Mouse (Mus musculus): Measurements from ENCODE around the gene Vkorc1. TPM values are rescaled to one million over a fixed set of nuclear protein-coding genes. Genes with fewer than 3 reads are reported as not detected.
"Not testable (repeated sequence)": the region's sequence is repeated elsewhere in the genome, so short reads cannot be mapped to it uniquely, and the experiment has no call there.

Gene Vkorc1
- polyA plus RNA-seq, 1 experiment from 2014 or later: 108 TPM

GRCm38 (mm10) chr7:127907939-127908338, 12.5 kb upstream of the Vkorc1 start:
- no peak for DNase-seq (ENCODE audit: low spot score)
- H3K27me3 ChIP-seq (replicated peaks; ENCODE audit: control insufficient read depth, insufficient read depth, low read length): no peaks in the 10 kb centered on the region
- peaks cover 11% of the 10 kb centered on the region for H3K4me1 ChIP-seq (replicated peaks; ENCODE audit: control insufficient read depth, insufficient read depth, low read length)
- ATAC-seq (replicated peaks; ENCODE audit: low FRiP score): no peak
- 91% methylated on average over 12 of the region's 12 CpGs for WGBS
- no peaks in the 10 kb centered on the region for H3K9me3 ChIP-seq (ENCODE audit: control insufficient read depth, low read length)
- H3K9ac ChIP-seq (ENCODE audit: low read depth, low read length): no peak overlapping the region
- no peak overlapping the region for H3K4me3 ChIP-seq (ENCODE audit: low read depth, low read length)
- no peak overlapping the region for H3K27ac ChIP-seq (ENCODE audit: low read depth, low read length)
- peaks cover 44% of the 10 kb centered on the region for H3K36me3 ChIP-seq (ENCODE audit: control insufficient read depth, insufficient read depth, low read length)
- H3K4me2 ChIP-seq: no peak overlapping the region

GRCm38 (mm10) chr7:127903971-127904796, 8.8 kb upstream of the Vkorc1 start, which contains the start of gene Bckdk:
Gene Bckdk (plus strand): TSS chr7:127904082.
- H3K4me3 ChIP-seq (ENCODE audit: low read depth, low read length): peak within 1 kb of the TSS; percentile 86
- DNase-seq (ENCODE audit: low spot score) (peak; percentile 83), ATAC-seq (replicated peaks; ENCODE audit: low FRiP score) (peak; percentile 86)
- peak within 1 kb of the TSS; percentile 96 for H3K9ac ChIP-seq (ENCODE audit: low read depth, low read length)
- no peaks in the 10 kb centered on the region for H3K9me3 ChIP-seq (ENCODE audit: control insufficient read depth, low read length)
- H3K36me3 ChIP-seq (ENCODE audit: control insufficient read depth, insufficient read depth, low read length): peaks cover 37% of the 10 kb centered on the region
- peaks cover 25% of the 10 kb centered on the region for H3K4me1 ChIP-seq (replicated peaks; ENCODE audit: control insufficient read depth, insufficient read depth, low read length)
- no peaks in the 10 kb centered on the region for H3K27me3 ChIP-seq (replicated peaks; ENCODE audit: control insufficient read depth, insufficient read depth, low read length)
- WGBS: 8% methylated on average over 38 of the region's 38 CpGs
- peak within 1 kb of the TSS; percentile 83 for H3K27ac ChIP-seq (ENCODE audit: low read depth, low read length)
- H3K4me2 ChIP-seq: peak within 1 kb of the TSS; percentile 97

GRCm38 (mm10) chr7:127901772-127902171, 6.4 kb upstream of the Vkorc1 start:
- Histone ChIP-seq H3K4me1 (replicated peaks; ENCODE audit: control insufficient read depth, insufficient read depth, low read length) (peaks cover 29% of the 10 kb centered on the region), H3K9ac (ENCODE audit: low read depth, low read length) (no peak overlapping the region), H3K36me3 (ENCODE audit: control insufficient read depth, insufficient read depth, low read length) (peaks cover 14% of the 10 kb centered on the region), H3K27ac (ENCODE audit: low read depth, low read length) (no peak overlapping the region), H3K9me3 (ENCODE audit: control insufficient read depth, low read length) (no peaks in the 10 kb centered on the region), H3K4me3 (ENCODE audit: low read depth, low read length) (no peak overlapping the region), H3K4me2 (no peak overlapping the region), H3K27me3 (replicated peaks; ENCODE audit: control insufficient read depth, insufficient read depth, low read length) (no peaks in the 10 kb centered on the region)
- WGBS: 49% methylated on average over 2 of the region's 2 CpGs
- DNase-seq (ENCODE audit: low spot score) (no peak), ATAC-seq (replicated peaks; ENCODE audit: low FRiP score) (no peak)

- Histone ChIP-seq H3K9me3 (ENCODE audit: control insufficient read depth, low read length) (no peaks in the 10 kb centered on the region), H3K4me3 (ENCODE audit: low read depth, low read length) (no peak overlapping the region), H3K27me3 (replicated peaks; ENCODE audit: control insufficient read depth, insufficient read depth, low read length) (no peaks in the 10 kb centered on the region), H3K4me1 (replicated peaks; ENCODE audit: control insufficient read depth, insufficient read depth, low read length) (peaks cover 29% of the 10 kb centered on the region), H3K4me2 (peak overlapping the region; percentile 46), H3K27ac (ENCODE audit: low read depth, low read length) (peak overlapping the region; percentile 62), H3K9ac (ENCODE audit: low read depth, low read length) (0 out of 2 replicates have a peak overlapping the region, but pooled peaks have one; percentile 3), H3K36me3 (ENCODE audit: control insufficient read depth, insufficient read depth, low read length) (no peaks in the 10 kb centered on the region; the same call in 1 of the 2 replicates)
- WGBS: 16% methylated on average over 7 of the region's 7 CpGs
- ATAC-seq (replicated peaks; ENCODE audit: low FRiP score): no peak
- DNase-seq (ENCODE audit: low spot score): no peak
Measured at GRCm38 (mm10) chr7:127899997-127900396, 4.6 kb upstream of the Vkorc1 start.

- Histone ChIP-seq H3K4me2 (peak overlapping the region; percentile 46), H3K36me3 (ENCODE audit: control insufficient read depth, insufficient read depth, low read length) (no peaks in the 10 kb centered on the region; the same call in 1 of the 2 replicates), H3K27me3 (replicated peaks; ENCODE audit: control insufficient read depth, insufficient read depth, low read length) (no peaks in the 10 kb centered on the region), H3K4me3 (ENCODE audit: low read depth, low read length) (no peak overlapping the region), H3K9me3 (ENCODE audit: control insufficient read depth, low read length) (no peaks in the 10 kb centered on the region), H3K27ac (ENCODE audit: low read depth, low read length) (peak overlapping the region; percentile 62; the same call in 1 of the 2 replicates), H3K9ac (ENCODE audit: low read depth, low read length) (no peak overlapping the region), H3K4me1 (replicated peaks; ENCODE audit: control insufficient read depth, insufficient read depth, low read length) (peaks cover 28% of the 10 kb centered on the region)
- WGBS: 29% methylated on average over 10 of the region's 10 CpGs
- ATAC-seq (replicated peaks; ENCODE audit: low FRiP score) (peak; percentile 42), DNase-seq (ENCODE audit: low spot score) (no peak)
Measured at GRCm38 (mm10) chr7:127898179-127898956, 3.0 kb upstream of the Vkorc1 start.

GRCm38 (mm10) chr7:127897542-127897941, 2.1 kb upstream of the Vkorc1 start:
- Histone ChIP-seq H3K27ac (ENCODE audit: low read depth, low read length) (no peak overlapping the region), H3K4me2 (no peak overlapping the region), H3K27me3 (replicated peaks; ENCODE audit: control insufficient read depth, insufficient read depth, low read length) (no peaks in the 10 kb centered on the region), H3K4me1 (replicated peaks; ENCODE audit: control insufficient read depth, insufficient read depth, low read length) (peaks cover 28% of the 10 kb centered on the region), H3K9ac (ENCODE audit: low read depth, low read length) (no peak overlapping the region), H3K36me3 (ENCODE audit: control insufficient read depth, insufficient read depth, low read length) (peaks cover 5% of the 10 kb centered on the region; the same call in 1 of the 2 replicates), H3K4me3 (ENCODE audit: low read depth, low read length) (no peak overlapping the region), H3K9me3 (ENCODE audit: control insufficient read depth, low read length) (no peaks in the 10 kb centered on the region)
- DNase-seq (ENCODE audit: low spot score) (no peak), ATAC-seq (replicated peaks; ENCODE audit: low FRiP score) (no peak)
- 79% methylated on average over 7 of the region's 7 CpGs for WGBS

- Histone ChIP-seq H3K4me1 (replicated peaks; ENCODE audit: control insufficient read depth, insufficient read depth, low read length) (peaks cover 25% of the 10 kb centered on the region), H3K9me3 (ENCODE audit: control insufficient read depth, low read length) (no peaks in the 10 kb centered on the region), H3K27ac (ENCODE audit: low read depth, low read length) (no peak overlapping the region), H3K4me2 (no peak overlapping the region), H3K9ac (ENCODE audit: low read depth, low read length) (no peak overlapping the region), H3K36me3 (ENCODE audit: control insufficient read depth, insufficient read depth, low read length) (peaks cover 5% of the 10 kb centered on the region; the same call in 1 of the 2 replicates), H3K4me3 (ENCODE audit: low read depth, low read length) (no peak overlapping the region), H3K27me3 (replicated peaks; ENCODE audit: control insufficient read depth, insufficient read depth, low read length) (no peaks in the 10 kb centered on the region)
- no peak for ATAC-seq (replicated peaks; ENCODE audit: low FRiP score)
- WGBS: 53% methylated on average over 13 of the region's 13 CpGs
- DNase-seq (ENCODE audit: low spot score): no peak
Measured at GRCm38 (mm10) chr7:127896384-127896783, 967 bp upstream of the Vkorc1 start.

- H3K9me3 ChIP-seq (ENCODE audit: control insufficient read depth, low read length); ATAC-seq (replicated peaks; ENCODE audit: low FRiP score); H3K27me3 ChIP-seq (replicated peaks; ENCODE audit: control insufficient read depth, insufficient read depth, low read length); H3K9ac ChIP-seq (ENCODE audit: low read depth, low read length); DNase-seq (ENCODE audit: low spot score); H3K36me3 ChIP-seq (ENCODE audit: control insufficient read depth, insufficient read depth, low read length): not testable (repeated sequence)
- Histone ChIP-seq H3K4me2 (peak overlapping the region; percentile 92), H3K4me1 (replicated peaks; ENCODE audit: control insufficient read depth, insufficient read depth, low read length) (peaks cover 25% of the 10 kb centered on the region), H3K4me3 (ENCODE audit: low read depth, low read length) (peak overlapping the region; percentile 14; the same call in 1 of the 2 replicates), H3K27ac (ENCODE audit: low read depth, low read length) (0 out of 2 replicates have a peak overlapping the region, but pooled peaks have one; percentile 29)
- 54% methylated on average over 7 of the region's 7 CpGs for WGBS
Measured at GRCm38 (mm10) chr7:127895891-127896290, 474 bp upstream of the Vkorc1 start.
